Mouse (Mus musculus) heart, postnatal 0 days (tissue): ENCODE results near the gene Ppp1r15a.

Experiments
- CTCF ChIP-seq: IDR thresholded peaks from 2 replicates; pipeline ENCODE4 v1.5.1; 2016; ENCODE audit warnings: antibody characterized with exemption, control low read depth, low read depth
- EP300 ChIP-seq: IDR thresholded peaks from 2 replicates; pipeline ENCODE4 v1.6.1; 2016; ENCODE audit warnings: antibody characterized with exemption, low read depth

DNA sequence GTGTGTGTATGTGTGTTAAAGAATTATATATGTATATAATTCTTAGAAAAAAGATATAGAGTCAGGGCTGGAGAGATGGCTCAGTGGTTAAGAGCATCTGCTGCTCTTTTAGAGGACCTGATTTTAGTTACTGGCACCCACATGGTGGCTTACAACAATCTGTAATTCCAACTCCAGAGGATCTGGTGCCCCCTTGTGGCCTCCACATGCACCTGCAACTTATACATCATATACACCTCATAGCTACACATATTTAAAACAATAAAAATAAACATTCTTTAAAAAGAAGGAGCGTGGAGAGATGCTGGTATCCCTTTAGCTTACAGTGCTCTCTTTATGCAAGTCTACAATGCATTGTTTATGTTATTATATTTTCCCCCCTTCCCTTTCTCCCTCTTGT, 18.5 kb upstream of the Ppp1r15a start:
- TF ChIP-seq CTCF (no peak), EP300 (no peak)
